Mouse (Mus musculus): ENCODE measurements around the gene Mindy4. TPM values are rescaled to one million over a fixed set of nuclear protein-coding genes. Genes with fewer than 3 reads are reported as not detected.

Gene Mindy4
- polyA plus RNA-seq, 1 experiment from 2014 or later: 1.2 TPM

DNA sequence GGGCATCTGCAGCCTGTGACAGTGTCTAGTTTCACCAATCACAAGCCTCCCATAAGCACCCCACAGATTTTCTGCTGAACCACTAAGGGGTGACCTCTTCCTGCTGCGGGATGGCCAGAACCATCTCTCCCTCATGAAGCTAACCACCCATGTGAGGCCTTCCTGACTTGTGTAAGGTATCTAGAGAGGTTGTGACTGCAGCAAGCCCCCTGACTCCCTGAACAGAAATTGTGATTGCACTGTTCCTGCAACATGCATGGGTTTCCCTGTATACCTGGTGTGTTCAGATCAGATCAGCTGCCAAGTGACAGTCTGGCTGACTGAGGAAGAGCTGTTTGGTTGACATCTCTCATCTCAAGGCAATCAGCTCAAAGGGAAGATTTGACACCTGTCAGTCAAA lies 159.5 kb downstream of the Mindy4 start:
- 58% methylated on average over 1 of the region's 1 CpGs for WGBS (ENCODE audit: insufficient replicate concordance)
- Histone ChIP-seq H3K9ac (ENCODE audit: low read depth, low read length) (no peak overlapping the region), H3K9me3 (replicated peaks; ENCODE audit: control insufficient read depth, low read length) (no peaks in the 10 kb centered on the region), H3K4me2 (ENCODE audit: low read depth, low read length) (no peak overlapping the region), H3K36me3 (ENCODE audit: control insufficient read depth, insufficient read depth) (no peaks in the 10 kb centered on the region), H3K4me1 (ENCODE audit: control insufficient read depth, low read depth, low read length) (peaks cover 45% of the 10 kb centered on the region), H3K27ac (ENCODE audit: low read length) (no peak overlapping the region), H3K27me3 (ENCODE audit: control insufficient read depth, insufficient read depth, low read depth, low read length) (no peaks in the 10 kb centered on the region), H3K4me3 (ENCODE audit: low read depth, low read length) (no peak overlapping the region)
- ATAC-seq (ENCODE audit: low read depth): no peak

DNA sequence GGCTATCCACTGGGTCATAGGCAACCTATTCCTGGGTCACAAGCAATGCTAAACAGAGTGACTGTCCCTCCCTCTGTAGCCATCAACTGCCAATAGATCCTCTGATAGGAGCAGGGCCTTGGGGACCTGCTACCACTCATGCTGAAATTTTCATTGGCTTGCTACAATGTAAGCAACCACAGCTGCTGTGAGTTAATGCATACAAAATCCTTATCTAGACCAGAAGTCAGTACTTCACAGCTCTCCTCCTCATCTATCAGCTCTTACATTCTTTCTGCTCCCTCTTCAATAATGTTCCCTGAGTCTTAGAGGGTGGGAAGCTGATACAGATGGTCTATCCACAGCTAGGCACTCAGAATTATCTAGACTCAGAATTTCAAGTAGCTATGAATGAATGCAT lies 163.9 kb downstream of the Mindy4 start:
- no peak overlapping the region for H3K9ac ChIP-seq (ENCODE audit: low read depth, low read length)
- no peaks in the 10 kb centered on the region for H3K36me3 ChIP-seq (ENCODE audit: control insufficient read depth, insufficient read depth)
- no peak overlapping the region for H3K4me2 ChIP-seq (ENCODE audit: low read depth, low read length)
- peaks cover 6% of the 10 kb centered on the region; the same call in 1 of the 2 replicates for H3K9me3 ChIP-seq (replicated peaks; ENCODE audit: control insufficient read depth, low read length)
- H3K27ac ChIP-seq (ENCODE audit: low read length): peak overlapping the region; percentile 62
- H3K27me3 ChIP-seq (ENCODE audit: control insufficient read depth, insufficient read depth, low read depth, low read length): no peaks in the 10 kb centered on the region
- no peak overlapping the region for H3K4me3 ChIP-seq (ENCODE audit: low read depth, low read length)
- ATAC-seq (ENCODE audit: low read depth): peak; percentile 85
- H3K4me1 ChIP-seq (ENCODE audit: control insufficient read depth, low read depth, low read length): peaks cover 33% of the 10 kb centered on the region

Small RNA genes lying within 50 kb of the gene (microRNA-seq; reads per million reads assigned to microRNA genes)
- gene Gm25458: not detected

Other genes starting within 250 kb of the Mindy4 start
- gene Nod1, start 230.8 kb upstream of the Mindy4 start, polyA plus RNA-seq (2015; fragmentation: Nextera tagmentation; extraction: Ambion mirVana): 2.8 and 3.0 TPM in 2 replicates
- gene Ggct, start 210.4 kb upstream of the Mindy4 start, polyA plus RNA-seq (2015; fragmentation: Nextera tagmentation; extraction: Ambion mirVana): 2.9 and 3.0 TPM in 2 replicates
- gene Gars, start 165.4 kb upstream of the Mindy4 start, polyA plus RNA-seq (2015; fragmentation: Nextera tagmentation; extraction: Ambion mirVana): 90.2 and 102 TPM in 2 replicates
- gene Crhr2, start 70.4 kb upstream of the Mindy4 start, polyA plus RNA-seq (2015; fragmentation: Nextera tagmentation; extraction: Ambion mirVana): 0.39 and 0.64 TPM in 2 replicates
- 0.20 and 0.24 TPM in 2 replicates for gene Inmt, start 28.3 kb upstream of the Mindy4 start, polyA plus RNA-seq (2015; fragmentation: Nextera tagmentation; extraction: Ambion mirVana)
- 75.9 and 78.9 TPM in 2 replicates for gene Aqp1, start 133.0 kb downstream of the Mindy4 start, polyA plus RNA-seq (2015; fragmentation: Nextera tagmentation; extraction: Ambion mirVana)
- gene Ghrhr, start 172.9 kb downstream of the Mindy4 start, polyA plus RNA-seq (2015; fragmentation: Nextera tagmentation; extraction: Ambion mirVana): not detected in 2 replicates
- 0.08 and 0.09 TPM in 2 replicates for gene Adcyap1r1, start 248.6 kb downstream of the Mindy4 start, polyA plus RNA-seq (2015; fragmentation: Nextera tagmentation; extraction: Ambion mirVana)

All from liver, embryonic 16.5 days (tissue).